Mouse (Mus musculus): ENCODE results near the gene Smarcd1. TPM values are rescaled to one million over a fixed set of nuclear protein-coding genes. Genes with fewer than 3 reads are reported as not detected.

Smarcd1 gene
- polyA plus RNA-seq, 1 experiment from 2014 or later = 21.9 TPM

DNA sequence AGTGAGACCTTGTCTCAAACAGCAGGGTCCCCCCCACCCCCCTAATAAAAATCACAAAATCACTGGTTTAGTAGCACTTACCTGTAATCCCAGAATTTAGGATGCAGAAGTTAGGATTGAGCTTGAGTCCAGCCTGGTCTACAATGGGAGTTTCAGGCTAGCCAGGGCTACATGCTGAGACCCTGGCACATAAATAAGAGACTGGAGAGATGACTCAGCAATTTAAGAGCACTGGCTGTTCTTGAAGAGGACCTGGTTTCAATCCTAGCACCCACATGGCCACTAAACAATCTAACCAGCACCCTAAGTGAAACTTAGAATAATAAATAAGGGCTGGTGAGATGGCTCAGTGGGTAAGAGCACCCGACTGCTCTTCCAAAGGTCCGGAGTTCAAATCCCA, 29.2 kb downstream of the Smarcd1 start:
- Histone ChIP-seq H3K4me1 (ENCODE audit: control insufficient read depth, insufficient read depth, low read length) (peaks cover 5% of the 10 kb centered on the region), H3K36me3 (ENCODE audit: control insufficient read depth, insufficient read depth) (peaks cover 38% of the 10 kb centered on the region), H3K9ac (ENCODE audit: low read length) (no peak overlapping the region), H3K27me3 (ENCODE audit: control insufficient read depth, insufficient read depth, low read length) (no peaks in the 10 kb centered on the region), H3K4me3 (ENCODE audit: low read length) (no peak overlapping the region), H3K27ac (ENCODE audit: low read length) (no peak overlapping the region), H3K4me2 (ENCODE audit: low read depth, low read length) (no peak overlapping the region), H3K9me3 (replicated peaks; ENCODE audit: control insufficient read depth, low read length) (peaks cover 6% of the 10 kb centered on the region)
- no peak for ATAC-seq (replicated peaks; ENCODE audit: extremely low read depth, insufficient read depth, low FRiP score)
- 92% methylated on average over 2 of the region's 2 CpGs for WGBS

DNA sequence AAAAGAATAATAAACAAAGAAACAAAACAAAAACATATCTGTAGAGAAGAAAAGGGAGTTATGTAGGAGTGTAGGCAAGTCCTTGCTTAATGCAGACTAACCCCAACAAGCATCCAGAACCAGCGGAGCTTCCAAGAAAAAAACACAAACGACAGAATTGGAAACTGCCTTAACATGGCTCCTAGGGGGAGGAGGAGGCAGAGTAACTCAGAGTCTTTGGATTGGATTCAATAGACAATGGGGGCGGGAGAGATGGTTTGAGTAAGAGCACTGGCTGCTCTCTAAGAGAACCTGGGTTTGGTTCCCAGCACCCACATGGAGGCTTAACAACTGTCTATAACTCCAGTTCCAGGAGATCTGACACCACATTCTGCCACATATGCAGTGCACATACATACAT, 29.7 kb downstream of the Smarcd1 start:
- H3K4me3 ChIP-seq (ENCODE audit: low read length) = no peak overlapping the region
- ATAC-seq (replicated peaks; ENCODE audit: extremely low read depth, insufficient read depth, low FRiP score) = no peak
- H3K4me1 ChIP-seq (ENCODE audit: control insufficient read depth, insufficient read depth, low read length) = peaks cover 1% of the 10 kb centered on the region
- H3K36me3 ChIP-seq (ENCODE audit: control insufficient read depth, insufficient read depth) = peaks cover 39% of the 10 kb centered on the region
- H3K27ac ChIP-seq (ENCODE audit: low read length) = no peak overlapping the region
- H3K9me3 ChIP-seq (replicated peaks; ENCODE audit: control insufficient read depth, low read length) = peaks cover 6% of the 10 kb centered on the region
- H3K4me2 ChIP-seq (ENCODE audit: low read depth, low read length) = no peak overlapping the region
- WGBS = 90% methylated on average over 3 of the region's 3 CpGs
- H3K9ac ChIP-seq (ENCODE audit: low read length) = no peak overlapping the region
- no peaks in the 10 kb centered on the region for H3K27me3 ChIP-seq (ENCODE audit: control insufficient read depth, insufficient read depth, low read length)

GRCm38 (mm10) chr15:99733186-99733585, 31.3 kb downstream of the Smarcd1 start:
- H3K27me3 ChIP-seq (ENCODE audit: control insufficient read depth, insufficient read depth, low read length) = no peaks in the 10 kb centered on the region
- no peak overlapping the region for H3K4me3 ChIP-seq (ENCODE audit: low read length)
- peaks cover 38% of the 10 kb centered on the region for H3K36me3 ChIP-seq (ENCODE audit: control insufficient read depth, insufficient read depth)
- WGBS = 95% methylated on average over 5 of the region's 5 CpGs
- ATAC-seq (replicated peaks; ENCODE audit: extremely low read depth, insufficient read depth, low FRiP score) = no peak
- H3K9ac ChIP-seq (ENCODE audit: low read length) = no peak overlapping the region
- peaks cover 6% of the 10 kb centered on the region for H3K9me3 ChIP-seq (replicated peaks; ENCODE audit: control insufficient read depth, low read length)
- no peak overlapping the region for H3K27ac ChIP-seq (ENCODE audit: low read length)
- H3K4me2 ChIP-seq (ENCODE audit: low read depth, low read length) = no peak overlapping the region
- no peaks in the 10 kb centered on the region for H3K4me1 ChIP-seq (ENCODE audit: control insufficient read depth, insufficient read depth, low read length)

GRCm38 (mm10) chr15:99735631-99736030, 33.7 kb downstream of the Smarcd1 start:
- no peak overlapping the region for H3K4me3 ChIP-seq (ENCODE audit: low read length)
- whole genome bisulfite sequencing = 94% methylated on average over 2 of the region's 2 CpGs
- no peaks in the 10 kb centered on the region for H3K9me3 ChIP-seq (replicated peaks; ENCODE audit: control insufficient read depth, low read length)

DNA sequence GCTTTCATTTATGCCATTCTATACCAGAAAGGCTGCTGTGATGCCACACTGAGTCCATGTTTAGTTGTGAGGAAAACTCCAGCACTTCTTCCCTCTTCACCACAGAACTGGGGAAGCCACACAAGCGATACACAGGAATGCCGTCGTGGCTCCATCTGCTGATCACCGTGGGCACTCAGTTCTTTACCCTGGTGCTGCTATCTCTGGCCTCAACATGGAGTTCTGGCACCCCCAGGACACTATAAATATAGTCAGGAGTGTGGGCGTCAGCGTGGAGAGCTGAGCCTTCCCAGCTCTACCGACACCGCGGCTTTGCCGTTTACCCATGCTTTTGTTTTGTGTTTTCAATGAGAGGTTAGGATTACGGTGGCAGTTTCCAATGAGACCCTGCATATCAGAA, 34.7 kb downstream of the Smarcd1 start:
- Histone ChIP-seq H3K9me3 (replicated peaks; ENCODE audit: control insufficient read depth, low read length) (no peaks in the 10 kb centered on the region), H3K9ac (ENCODE audit: low read length) (no peak overlapping the region), H3K4me1 (ENCODE audit: control insufficient read depth, insufficient read depth, low read length) (no peaks in the 10 kb centered on the region), H3K27me3 (ENCODE audit: control insufficient read depth, insufficient read depth, low read length) (no peaks in the 10 kb centered on the region), H3K36me3 (ENCODE audit: control insufficient read depth, insufficient read depth) (peaks cover 35% of the 10 kb centered on the region), H3K4me3 (ENCODE audit: low read length) (no peak overlapping the region), H3K27ac (ENCODE audit: low read length) (no peak overlapping the region), H3K4me2 (ENCODE audit: low read depth, low read length) (no peak overlapping the region)
- 67% methylated on average over 11 of the region's 11 CpGs for WGBS
- no peak for ATAC-seq (replicated peaks; ENCODE audit: extremely low read depth, insufficient read depth, low FRiP score)

More at GRCm38 (mm10) chr15:99735631-99736030, 33.7 kb downstream of the Smarcd1 start:
- ATAC-seq (replicated peaks; ENCODE audit: extremely low read depth, insufficient read depth, low FRiP score) = no peak
- Histone ChIP-seq H3K4me1 (ENCODE audit: control insufficient read depth, insufficient read depth, low read length) (no peaks in the 10 kb centered on the region), H3K27ac (ENCODE audit: low read length) (no peak overlapping the region), H3K36me3 (ENCODE audit: control insufficient read depth, insufficient read depth) (peaks cover 33% of the 10 kb centered on the region), H3K27me3 (ENCODE audit: control insufficient read depth, insufficient read depth, low read length) (no peaks in the 10 kb centered on the region), H3K4me2 (ENCODE audit: low read depth, low read length) (no peak overlapping the region), H3K9ac (ENCODE audit: low read length) (no peak overlapping the region)

- Histone ChIP-seq H3K4me1 (ENCODE audit: control insufficient read depth, insufficient read depth, low read length) (no peaks in the 10 kb centered on the region), H3K36me3 (ENCODE audit: control insufficient read depth, insufficient read depth) (peaks cover 29% of the 10 kb centered on the region), H3K27me3 (ENCODE audit: control insufficient read depth, insufficient read depth, low read length) (no peaks in the 10 kb centered on the region), H3K9me3 (replicated peaks; ENCODE audit: control insufficient read depth, low read length) (no peaks in the 10 kb centered on the region), H3K4me2 (ENCODE audit: low read depth, low read length) (no peak overlapping the region), H3K27ac (ENCODE audit: low read length) (no peak overlapping the region), H3K9ac (ENCODE audit: low read length) (no peak overlapping the region), H3K4me3 (ENCODE audit: low read length) (no peak overlapping the region)
- WGBS = 89% methylated on average over 4 of the region's 4 CpGs
- no peak for ATAC-seq (replicated peaks; ENCODE audit: extremely low read depth, insufficient read depth, low FRiP score)
Measured at GRCm38 (mm10) chr15:99740229-99740628, 38.3 kb downstream of the Smarcd1 start.

GRCm38 (mm10) chr15:99754204-99754603, 52.3 kb downstream of the Smarcd1 start:
- Histone ChIP-seq H3K9me3 (replicated peaks; ENCODE audit: control insufficient read depth, low read length) (no peaks in the 10 kb centered on the region), H3K9ac (ENCODE audit: low read length) (no peak overlapping the region), H3K4me2 (ENCODE audit: low read depth, low read length) (no peak overlapping the region), H3K27me3 (ENCODE audit: control insufficient read depth, insufficient read depth, low read length) (no peaks in the 10 kb centered on the region), H3K36me3 (ENCODE audit: control insufficient read depth, insufficient read depth) (no peaks in the 10 kb centered on the region), H3K27ac (ENCODE audit: low read length) (no peak overlapping the region), H3K4me3 (ENCODE audit: low read length) (no peak overlapping the region), H3K4me1 (ENCODE audit: control insufficient read depth, insufficient read depth, low read length) (0 out of 2 replicates have a peak, but pooled peaks cover 2% of the 10 kb centered on the region)
- no peak for ATAC-seq (replicated peaks; ENCODE audit: extremely low read depth, insufficient read depth, low FRiP score)
- 66% methylated on average over 3 of the region's 3 CpGs for WGBS

Other genes with a start within 250 kb of the Smarcd1 start
- gene Nckap5l, start 244.4 kb upstream of the Smarcd1 start, polyA plus RNA-seq (2015; fragmentation: Nextera tagmentation; extraction: Ambion mirVana) = 6.6 and 7.9 TPM in 2 replicates
- 12.5 and 13.0 TPM in 2 replicates for gene Bcdin3d, start 227.4 kb upstream of the Smarcd1 start, polyA plus RNA-seq (2015; fragmentation: Nextera tagmentation; extraction: Ambion mirVana)
- gene Faim2, start 174.0 kb upstream of the Smarcd1 start, polyA plus RNA-seq (2015; fragmentation: Nextera tagmentation; extraction: Ambion mirVana) = 0.40 and 0.56 TPM in 2 replicates
- 0.09 TPM in 1 of 2 replicates, not detected in the other for gene Aqp2, start 123.1 kb upstream of the Smarcd1 start, polyA plus RNA-seq (2015; fragmentation: Nextera tagmentation; extraction: Ambion mirVana)
- gene Aqp5, start 111.3 kb upstream of the Smarcd1 start, polyA plus RNA-seq (2015; fragmentation: Nextera tagmentation; extraction: Ambion mirVana) = 1.0 and 1.3 TPM in 2 replicates
- not detected in 2 replicates for gene Aqp6, start 100.7 kb upstream of the Smarcd1 start, polyA plus RNA-seq (2015; fragmentation: Nextera tagmentation; extraction: Ambion mirVana)
- gene Racgap1, start 50.5 kb upstream of the Smarcd1 start, polyA plus RNA-seq (2015; fragmentation: Nextera tagmentation; extraction: Ambion mirVana) = 129 and 134 TPM in 2 replicates
- gene Asic1, start 31.8 kb upstream of the Smarcd1 start, polyA plus RNA-seq (2015; fragmentation: Nextera tagmentation; extraction: Ambion mirVana) = 1.6 TPM in 2 replicates
- gene Gm17349, start 3.4 kb downstream of the Smarcd1 start, polyA plus RNA-seq (2015; fragmentation: Nextera tagmentation; extraction: Ambion mirVana) = not detected in 2 replicates
- gene Gpd1, start 15.4 kb downstream of the Smarcd1 start, polyA plus RNA-seq (2015; fragmentation: Nextera tagmentation; extraction: Ambion mirVana) = 2.4 and 2.7 TPM in 2 replicates
- gene Cox14, start 23.5 kb downstream of the Smarcd1 start, polyA plus RNA-seq (2015; fragmentation: Nextera tagmentation; extraction: Ambion mirVana) = 217 and 241 TPM in 2 replicates
- 50.7 and 51.6 TPM in 2 replicates for gene Cers5, start 70.8 kb downstream of the Smarcd1 start, polyA plus RNA-seq (2015; fragmentation: Nextera tagmentation; extraction: Ambion mirVana)
- 19.9 TPM in 2 replicates for gene Lima1, start 173.3 kb downstream of the Smarcd1 start, polyA plus RNA-seq (2015; fragmentation: Nextera tagmentation; extraction: Ambion mirVana)